Mouse (Mus musculus) limb, embryonic 12.5 days (tissue): ENCODE data around the gene Ppdpf. TPM values are rescaled to one million over a fixed set of nuclear protein-coding genes. Genes with fewer than 3 reads are reported as not detected.
A peak's percentile ranks its signal among the peaks of the same experiment; 100 is the strongest.

Experiments used
- ATAC-seq: fragments of 200-750 bp; cut with Nextera tagmentation; 2 replicates; pipeline ENCODE4 v1.8.0; 2017; ENCODE audit warnings: low read depth, moderate TSS enrichment; ENCODE audit not compliant: insufficient number of reproducible peaks, insufficient read depth, low FRiP score, low TSS enrichment
- H3K27ac ChIP-seq: fragments of 300-500 bp; sonication (generic); 2 replicates; pipeline ENCODE4 v1.5.1; 2016; ENCODE audit warnings: mild to moderate bottlenecking, moderate library complexity
- H3K27me3 ChIP-seq: fragments of 300-500 bp; sonication (generic); 2 replicates; pipeline ENCODE4 v1.6.1; 2016; ENCODE audit warnings: mild to moderate bottlenecking, moderate library complexity
- H3K36me3 ChIP-seq: fragments of 300-500 bp; sonication (generic); 2 replicates; pipeline ENCODE4 v1.6.1; 2016; ENCODE audit warnings: mild to moderate bottlenecking, moderate library complexity
- H3K4me1 ChIP-seq: fragments of 300-500 bp; sonication (generic); replicated peaks from 2 replicates; pipeline ENCODE4 v1.6.1; 2016
- H3K4me2 ChIP-seq: fragments of 300-500 bp; sonication (generic); 2 replicates; pipeline ENCODE4 v1.6.1; 2016; ENCODE audit warnings: mild to moderate bottlenecking, moderate library complexity
- H3K4me3 ChIP-seq: fragments of 300-500 bp; sonication (generic); replicated peaks from 2 replicates; pipeline ENCODE4 v1.5.1; 2016; ENCODE audit warnings: mild to moderate bottlenecking
- H3K9ac ChIP-seq: fragments of 300-500 bp; sonication (generic); replicated peaks from 2 replicates; pipeline ENCODE4 v1.6.1; 2016; ENCODE audit warnings: mild to moderate bottlenecking, moderate library complexity
- H3K9me3 ChIP-seq: fragments of 300-500 bp; sonication (generic); 2 replicates; pipeline ENCODE4 v1.6.1; 2016; ENCODE audit warnings: mild to moderate bottlenecking, moderate library complexity
- WGBS: fragments of 180-500 bp; shearing (Covaris S2); methylation state at CpG from one replicate; pipeline ENCODE4 v1.1.7; 2016; 5-methylcytosine and 5-hydroxymethylcytosine counted together
- polyA plus RNA-seq: library from polyadenylated mRNA; unstranded; fragments of >200 nt; fragmentation: Nextera tagmentation; extraction: Ambion mirVana; gene quantifications from 2 replicates; pipeline ENCODE4 v1.2.1, GENCODE M21; 2016

Ppdpf gene
- polyA plus RNA-seq, 1 experiment from 2014 or later, result 433 TPM

DNA sequence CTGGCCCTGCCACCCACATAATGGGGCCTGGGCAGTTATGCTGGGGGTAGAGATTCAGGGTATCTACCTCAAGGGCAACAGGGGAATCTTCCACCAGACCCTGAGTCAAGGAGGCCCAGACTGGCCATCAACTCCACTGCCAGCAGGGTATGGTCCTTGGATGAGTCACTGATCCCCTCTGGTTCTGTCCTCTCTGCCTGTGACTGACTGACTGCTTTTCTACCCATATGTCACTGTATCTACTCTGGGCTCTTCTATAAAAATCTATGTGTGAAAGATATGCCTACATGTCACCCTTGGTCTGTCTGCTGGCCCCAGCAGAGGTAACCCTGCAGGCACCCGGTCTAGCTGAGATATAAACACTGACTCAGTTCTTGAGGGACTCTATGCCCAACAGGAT is 33.9 kb upstream of the Ppdpf start:
- H3K27me3 ChIP-seq, result peaks cover 97% of the 10 kb centered on the region

DNA sequence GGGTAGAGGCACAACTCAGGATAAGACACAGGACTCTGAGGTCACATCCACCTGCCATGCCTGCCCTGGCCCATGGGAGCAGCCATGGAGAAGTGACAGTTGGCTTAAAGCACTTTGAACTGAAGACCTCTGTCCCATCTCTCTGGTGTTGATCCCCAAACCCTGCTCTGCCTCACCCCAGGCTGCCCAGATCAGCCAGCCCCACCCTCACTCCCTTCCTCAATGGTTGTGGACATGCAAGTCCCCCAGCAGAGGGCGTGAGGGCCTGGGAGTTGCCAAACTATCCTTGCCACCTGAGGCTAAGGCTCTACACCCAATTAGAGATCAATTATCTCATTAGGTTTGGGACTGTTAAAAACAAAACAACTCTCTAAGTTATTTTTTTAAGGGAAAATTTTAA is 33.2 kb upstream of the Ppdpf start:
- H3K4me2 ChIP-seq, result no peak overlapping the region
- no peaks in the 10 kb centered on the region for H3K9me3 ChIP-seq
- H3K36me3 ChIP-seq, result no peaks in the 10 kb centered on the region
- no peak for ATAC-seq
- H3K4me3 ChIP-seq, result no peak overlapping the region
- peaks cover 6% of the 10 kb centered on the region; the same call in 1 of the 2 replicates for H3K4me1 ChIP-seq
- peaks cover 97% of the 10 kb centered on the region for H3K27me3 ChIP-seq
- H3K9ac ChIP-seq, result no peak overlapping the region
- WGBS, result 5% methylated on average over 1 of the region's 1 CpGs
- no peak overlapping the region for H3K27ac ChIP-seq

More for the DNA sequence above, 33.9 kb upstream of the Ppdpf start:
- 89% methylated on average over 1 of the region's 1 CpGs for WGBS
- ATAC-seq, result no peak
- no peak overlapping the region for H3K27ac ChIP-seq
- no peak overlapping the region for H3K9ac ChIP-seq
- no peaks in the 10 kb centered on the region for H3K9me3 ChIP-seq
- H3K36me3 ChIP-seq, result no peaks in the 10 kb centered on the region
- no peak overlapping the region for H3K4me2 ChIP-seq
- no peak overlapping the region for H3K4me3 ChIP-seq
- peaks cover 10% of the 10 kb centered on the region; the same call in 1 of the 2 replicates for H3K4me1 ChIP-seq

DNA sequence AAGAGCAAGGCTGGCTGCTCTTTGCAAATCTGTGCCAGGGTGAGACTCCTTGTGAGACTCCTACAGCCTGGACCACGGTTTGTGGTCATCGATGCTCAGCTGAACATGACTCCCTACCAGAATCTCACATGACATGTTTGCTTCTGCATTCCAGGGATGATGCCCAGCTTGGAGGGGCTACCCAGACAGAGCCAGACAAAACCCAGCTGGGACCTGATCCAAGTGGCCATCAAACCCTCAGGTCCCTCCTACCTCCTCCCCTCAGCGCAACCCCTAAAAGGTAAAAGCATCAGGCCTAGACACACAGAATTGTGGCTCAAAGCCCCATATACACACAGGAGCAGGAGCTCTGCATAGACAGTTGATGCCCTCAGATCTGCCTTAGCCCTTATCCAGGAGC is 32.7 kb upstream of the Ppdpf start:
- no peak overlapping the region for H3K4me2 ChIP-seq
- H3K4me1 ChIP-seq, result peaks cover 6% of the 10 kb centered on the region; the same call in 1 of the 2 replicates
- H3K27me3 ChIP-seq, result peaks cover 97% of the 10 kb centered on the region
- H3K9me3 ChIP-seq, result no peaks in the 10 kb centered on the region
- no peak for ATAC-seq
- no peaks in the 10 kb centered on the region for H3K36me3 ChIP-seq
- 83% methylated on average over 3 of the region's 3 CpGs for WGBS
- H3K4me3 ChIP-seq, result no peak overlapping the region
- no peak overlapping the region for H3K27ac ChIP-seq
- no peak overlapping the region for H3K9ac ChIP-seq

DNA sequence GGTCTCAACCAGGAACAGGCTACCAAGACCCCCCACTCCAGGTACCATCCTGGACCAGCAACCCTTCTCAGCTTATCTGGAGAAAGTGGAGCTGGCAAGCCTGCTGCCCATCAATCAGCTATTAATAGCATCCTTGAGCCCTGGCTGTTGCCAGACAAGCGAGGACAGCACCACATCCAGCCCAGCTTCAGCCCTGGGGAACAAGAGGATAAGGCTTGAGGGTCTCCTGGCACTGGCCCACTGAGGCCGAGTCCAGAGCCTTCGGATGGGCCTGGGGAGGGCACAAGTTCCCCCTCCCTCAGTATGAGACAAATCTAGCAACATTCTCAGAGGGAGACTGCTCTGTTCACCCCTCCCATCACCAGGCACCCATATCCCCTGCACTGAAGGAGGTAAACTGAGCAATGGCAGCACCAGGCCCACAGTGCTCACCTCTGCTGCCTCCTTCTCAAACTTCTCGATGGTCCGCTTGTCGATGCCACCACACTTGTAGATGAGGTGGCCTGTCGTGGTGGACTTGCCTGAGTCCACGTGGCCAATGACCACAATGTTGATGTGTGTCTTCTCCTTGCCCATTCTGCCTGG is 32.1 kb upstream of the Ppdpf start:
- no peaks in the 10 kb centered on the region for H3K9me3 ChIP-seq
- 0 out of 2 replicates have a peak overlapping the region, but pooled peaks have one; percentile 34 for H3K9ac ChIP-seq
- WGBS, result 80% methylated on average over 8 of the region's 8 CpGs
- peaks cover 97% of the 10 kb centered on the region for H3K27me3 ChIP-seq
- no peak overlapping the region for H3K4me3 ChIP-seq
- no peak for ATAC-seq
- no peak overlapping the region for H3K27ac ChIP-seq
- no peaks in the 10 kb centered on the region for H3K36me3 ChIP-seq
- H3K4me1 ChIP-seq, result peaks cover 9% of the 10 kb centered on the region; the same call in 1 of the 2 replicates
- no peak overlapping the region for H3K4me2 ChIP-seq

DNA sequence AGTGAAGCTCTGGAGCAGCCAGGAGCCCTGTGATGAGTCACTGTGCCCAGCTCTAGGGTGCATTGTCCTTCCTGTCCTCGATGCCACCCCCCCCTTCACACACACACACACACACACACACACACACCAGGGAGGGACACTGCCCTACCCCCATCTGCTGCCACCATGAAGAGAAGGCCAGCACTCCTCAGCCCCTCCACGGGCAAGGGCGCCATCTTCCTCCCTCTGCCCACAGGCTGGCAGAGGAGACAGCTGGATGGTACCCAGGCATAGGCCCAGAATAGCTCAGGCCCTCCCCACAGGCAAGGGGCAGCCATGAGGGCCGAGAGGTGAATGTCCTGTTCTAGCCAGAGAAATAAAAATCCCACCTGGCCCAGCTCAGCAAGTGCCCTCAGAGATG is 31.2 kb upstream of the Ppdpf start:
- ATAC-seq, result no peak
- H3K4me3 ChIP-seq, result no peak overlapping the region
- H3K27me3 ChIP-seq, result peaks cover 91% of the 10 kb centered on the region
- H3K36me3 ChIP-seq, result no peaks in the 10 kb centered on the region
- H3K27ac ChIP-seq, result no peak overlapping the region
- peaks cover 10% of the 10 kb centered on the region; the same call in 1 of the 2 replicates for H3K4me1 ChIP-seq
- H3K9ac ChIP-seq, result no peak overlapping the region
- 70% methylated on average over 4 of the region's 4 CpGs for WGBS
- no peak overlapping the region for H3K4me2 ChIP-seq
- H3K9me3 ChIP-seq, result no peaks in the 10 kb centered on the region

DNA sequence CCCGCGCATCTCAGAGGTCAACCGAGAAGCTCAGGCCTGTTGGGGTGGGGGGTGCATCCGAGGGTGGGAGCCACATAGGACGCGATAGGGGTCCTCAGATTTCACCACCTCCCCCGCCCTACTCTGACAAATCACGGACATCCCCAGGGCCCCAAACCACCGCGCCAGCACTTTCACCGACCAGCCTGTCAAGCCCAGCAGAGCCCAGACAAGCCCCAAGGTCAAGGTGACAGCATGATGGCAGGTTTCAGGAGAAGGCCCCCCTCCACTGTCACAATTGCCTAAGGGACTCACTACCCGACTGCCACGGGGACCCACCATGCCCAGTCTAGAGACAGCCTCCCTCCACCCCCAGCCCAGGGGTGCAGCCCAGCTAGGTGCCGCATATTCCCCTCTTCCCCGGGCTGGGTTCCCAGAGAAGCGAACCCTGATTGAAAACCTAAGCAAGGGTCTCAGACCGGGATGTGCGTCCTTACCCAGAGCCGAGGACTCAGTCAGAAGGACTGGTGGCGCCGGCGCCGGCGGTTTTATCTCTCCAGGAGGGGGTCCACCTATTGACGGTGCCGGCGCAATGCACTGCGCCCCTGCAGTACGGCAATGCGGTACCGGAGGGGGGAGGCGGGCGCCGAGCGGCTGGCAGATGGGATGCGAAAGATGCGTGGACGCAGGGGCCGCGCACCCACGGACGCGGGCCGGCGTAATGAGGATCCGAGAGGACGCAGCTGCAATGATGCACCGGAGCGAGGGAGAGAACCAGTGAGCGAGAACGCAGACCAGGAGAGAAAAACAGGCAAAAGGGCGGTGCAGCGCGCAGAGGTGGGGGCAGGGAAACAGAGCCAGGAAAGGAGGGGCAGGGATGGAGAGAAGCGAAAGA is 30.6 kb upstream of the Ppdpf start, which contains the start of gene Eef1a2:
Gene Eef1a2, minus strand, starts transcription at position 767 of the 874 bp plus-strand sequence.
- H3K36me3 ChIP-seq, result no peaks in the 10 kb centered on the region
- ATAC-seq, result no peak
- H3K27me3 ChIP-seq, result peaks cover 84% of the 10 kb centered on the region
- no peaks in the 10 kb centered on the region for H3K9me3 ChIP-seq
- H3K9ac ChIP-seq, result no peak within 1 kb of the TSS; the same call in 1 of the 2 replicates
- H3K27ac ChIP-seq, result no peak within 1 kb of the TSS
- H3K4me3 ChIP-seq, result peak within 1 kb of the TSS; percentile 36
- peak within 1 kb of the TSS; percentile 61 for H3K4me2 ChIP-seq
- WGBS, result 3% methylated on average over 55 of the region's 55 CpGs
- peaks cover 10% of the 10 kb centered on the region; the same call in 1 of the 2 replicates for H3K4me1 ChIP-seq

DNA sequence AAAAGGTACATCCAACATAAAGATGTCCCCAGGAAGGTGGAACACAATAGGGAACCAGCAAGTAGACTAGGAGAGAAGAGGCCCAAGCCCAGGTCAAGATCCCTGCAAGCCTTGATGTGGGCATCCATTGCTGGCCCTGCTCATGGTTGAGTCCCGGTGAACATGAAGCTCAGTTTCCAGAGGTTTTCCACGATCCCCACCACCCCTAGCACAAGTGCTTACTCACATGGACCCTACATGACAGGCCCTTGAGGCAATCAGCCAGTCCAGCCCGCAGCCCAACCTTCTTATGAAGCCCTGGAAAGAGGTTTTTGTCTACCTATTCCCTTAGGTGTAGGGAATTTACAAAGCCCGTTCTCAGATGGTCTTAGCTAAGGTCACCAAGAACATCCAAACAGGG is 29.9 kb upstream of the Ppdpf start:
- Histone ChIP-seq H3K36me3 (no peaks in the 10 kb centered on the region), H3K9me3 (no peaks in the 10 kb centered on the region), H3K4me2 (peak overlapping the region; percentile 61; the same call in 1 of the 2 replicates), H3K9ac (no peak overlapping the region), H3K27me3 (peaks cover 78% of the 10 kb centered on the region), H3K4me1 (peaks cover 10% of the 10 kb centered on the region; the same call in 1 of the 2 replicates), H3K27ac (no peak overlapping the region), H3K4me3 (peak overlapping the region; percentile 36; the same call in 1 of the 2 replicates)
- ATAC-seq, result no peak
- WGBS, result 72% methylated on average over 4 of the region's 4 CpGs

DNA sequence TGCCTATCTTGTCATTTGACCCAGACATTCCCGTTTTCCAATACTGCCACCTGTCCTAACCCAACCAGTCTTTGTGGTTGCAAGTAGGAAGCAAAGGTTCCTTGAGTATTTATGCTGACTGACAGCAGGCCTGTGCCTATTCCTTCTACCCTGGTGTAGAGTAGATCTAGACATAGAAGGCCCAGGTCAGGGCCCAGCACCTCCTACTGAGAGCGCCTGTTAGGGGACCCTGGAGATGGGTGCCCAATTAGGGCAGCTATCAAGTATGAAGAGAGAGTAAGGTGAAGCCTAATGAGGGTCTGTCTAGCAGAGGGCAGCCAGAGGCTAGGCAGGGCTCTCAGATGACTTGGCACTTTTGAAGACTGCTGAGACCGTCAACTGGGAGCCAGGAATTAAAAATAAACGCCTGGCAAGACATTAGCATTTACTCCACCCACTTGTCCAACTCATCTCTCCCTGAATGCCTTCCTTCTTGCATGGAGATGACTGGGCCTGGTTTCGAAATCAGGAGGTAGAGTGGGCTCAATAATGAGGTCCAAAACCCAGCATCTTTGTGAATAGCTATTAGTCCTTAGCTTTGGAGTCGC is 29.2 kb upstream of the Ppdpf start:
- H3K36me3 ChIP-seq, result no peaks in the 10 kb centered on the region
- H3K27me3 ChIP-seq, result peaks cover 73% of the 10 kb centered on the region
- H3K4me3 ChIP-seq, result no peak overlapping the region
- no peak for ATAC-seq
- WGBS, result 68% methylated on average over 6 of the region's 6 CpGs
- H3K9ac ChIP-seq, result no peak overlapping the region
- no peak overlapping the region for H3K4me2 ChIP-seq
- H3K4me1 ChIP-seq, result peaks cover 10% of the 10 kb centered on the region; the same call in 1 of the 2 replicates
- no peaks in the 10 kb centered on the region for H3K9me3 ChIP-seq
- no peak overlapping the region for H3K27ac ChIP-seq

DNA sequence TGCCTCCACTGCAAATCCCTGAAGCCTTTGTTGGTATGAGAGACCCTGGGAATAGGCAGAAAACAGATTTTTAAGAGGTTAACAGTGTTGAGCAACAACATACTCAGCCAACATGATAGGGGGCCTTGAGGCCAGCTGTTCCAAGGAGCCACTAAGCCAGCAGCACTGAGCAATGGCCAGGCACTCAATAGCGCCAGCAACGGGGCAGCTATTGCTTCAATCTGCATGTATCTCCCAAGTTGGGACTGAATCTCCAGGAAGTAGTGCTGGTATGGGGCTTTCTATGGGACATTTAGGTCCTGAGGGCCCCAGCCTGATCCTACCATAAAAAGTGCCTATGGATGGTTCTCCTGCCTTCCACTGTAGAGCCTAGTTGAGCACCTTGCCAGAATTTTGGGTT is 28.6 kb upstream of the Ppdpf start:
- peaks cover 10% of the 10 kb centered on the region; the same call in 1 of the 2 replicates for H3K4me1 ChIP-seq
- no peak overlapping the region for H3K27ac ChIP-seq
- no peak overlapping the region for H3K4me3 ChIP-seq
- H3K36me3 ChIP-seq, result no peaks in the 10 kb centered on the region
- 86% methylated on average over 2 of the region's 2 CpGs for WGBS
- H3K4me2 ChIP-seq, result no peak overlapping the region
- 0 out of 2 replicates have a peak, but pooled peaks cover 2% of the 10 kb centered on the region for H3K9me3 ChIP-seq
- H3K9ac ChIP-seq, result no peak overlapping the region
- no peak for ATAC-seq
- H3K27me3 ChIP-seq, result peaks cover 66% of the 10 kb centered on the region

DNA sequence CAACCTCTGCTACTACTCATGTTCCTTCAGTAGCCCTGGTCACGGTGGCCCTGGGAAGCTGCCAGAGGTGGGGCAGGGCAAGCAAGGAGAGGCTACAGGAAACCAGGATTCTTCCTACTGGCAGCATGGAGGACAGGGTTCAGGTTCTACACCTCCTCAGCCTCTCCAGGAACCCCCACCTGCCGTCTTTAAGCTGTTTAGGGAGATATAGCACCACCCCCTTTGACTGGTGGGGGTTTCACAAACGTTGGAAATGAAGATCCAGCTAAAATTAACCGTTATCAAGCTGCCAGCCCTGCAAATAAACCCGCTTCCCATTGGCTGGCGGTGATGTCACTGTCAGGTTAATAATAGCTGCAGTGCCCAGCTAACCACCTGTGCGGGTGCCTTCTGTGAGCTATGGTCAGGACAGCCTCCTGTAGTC is 27.9 kb upstream of the Ppdpf start:
- Histone ChIP-seq H3K36me3 (no peaks in the 10 kb centered on the region), H3K4me3 (no peak overlapping the region), H3K4me1 (peaks cover 10% of the 10 kb centered on the region; the same call in 1 of the 2 replicates), H3K9ac (no peak overlapping the region), H3K4me2 (no peak overlapping the region), H3K9me3 (0 out of 2 replicates have a peak, but pooled peaks cover 5% of the 10 kb centered on the region), H3K27me3 (peaks cover 61% of the 10 kb centered on the region), H3K27ac (no peak overlapping the region)
- no peak for ATAC-seq
- 57% methylated on average over 7 of the region's 7 CpGs for WGBS

DNA sequence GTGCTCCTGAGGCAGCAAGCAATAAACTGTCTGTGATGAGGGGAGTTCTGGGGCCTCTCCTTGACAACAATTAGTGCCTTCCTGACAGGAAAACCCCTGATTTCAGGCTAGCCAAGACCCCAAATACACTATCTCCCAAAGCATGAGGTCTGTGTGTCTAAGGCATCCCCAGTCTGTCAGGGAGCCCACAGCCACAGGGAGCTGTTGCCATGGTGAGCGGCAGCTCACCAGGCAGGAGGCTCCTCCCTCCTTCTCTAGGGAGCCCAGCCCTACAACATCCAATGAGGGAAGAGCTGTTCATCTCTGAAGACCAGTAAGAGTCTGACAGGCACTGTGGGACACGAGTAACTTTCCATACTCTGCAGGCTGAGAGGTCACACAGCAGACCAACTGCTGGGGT is 27.3 kb upstream of the Ppdpf start:
- Histone ChIP-seq H3K4me1 (peaks cover 10% of the 10 kb centered on the region; the same call in 1 of the 2 replicates), H3K9ac (no peak overlapping the region), H3K4me2 (no peak overlapping the region), H3K36me3 (no peaks in the 10 kb centered on the region), H3K27ac (no peak overlapping the region), H3K27me3 (peaks cover 54% of the 10 kb centered on the region), H3K4me3 (no peak overlapping the region), H3K9me3 (0 out of 2 replicates have a peak, but pooled peaks cover 5% of the 10 kb centered on the region)
- ATAC-seq, result no peak
- 0% methylated on average over 2 of the region's 2 CpGs for WGBS
